Mouse (Mus musculus): ENCODE data around the gene Chst3. TPM values are rescaled to one million over a fixed set of nuclear protein-coding genes. Genes with fewer than 3 reads are reported as not detected.

Chst3 gene
- polyA plus RNA-seq, 1 experiment from 2014 or later, result 3.2 TPM

Small RNA genes within 50 kb of the gene (microRNA-seq; reads per million reads assigned to microRNA genes)
- gene Gm22117 (ENCODE audit: insufficient number of aligned reads), result not detected

Other genes with a start within 250 kb of the Chst3 start
- gene Ascc1, start 216.5 kb downstream of the Chst3 start, polyA plus RNA-seq (2014; fragmentation: Nextera tagmentation; extraction: Ambion mirVana), result 35.8 and 38.4 TPM in 2 replicates
- gene Anapc16, start 216.1 kb downstream of the Chst3 start, polyA plus RNA-seq (2014; fragmentation: Nextera tagmentation; extraction: Ambion mirVana), result 94.6 and 99.4 TPM in 2 replicates
- 5.5 and 5.7 TPM in 2 replicates for gene Spock2, start 113.0 kb downstream of the Chst3 start, polyA plus RNA-seq (2014; fragmentation: Nextera tagmentation; extraction: Ambion mirVana)
- gene Psap, start 58.4 kb upstream of the Chst3 start, polyA plus RNA-seq (2014; fragmentation: Nextera tagmentation; extraction: Ambion mirVana), result 63.6 and 74.2 TPM in 2 replicates
- gene Vsir, start 127.6 kb upstream of the Chst3 start, polyA plus RNA-seq (2014; fragmentation: Nextera tagmentation; extraction: Ambion mirVana), result 0.96 and 1.2 TPM in 2 replicates
- gene Gm17455, start 180.5 kb upstream of the Chst3 start, polyA plus RNA-seq (2014; fragmentation: Nextera tagmentation; extraction: Ambion mirVana), result 1.7 and 4.2 TPM in 2 replicates

All from forebrain, embryonic 11.5 days (tissue).